Mouse (Mus musculus) bone marrow macrophage, adult 2 months (primary cell): ENCODE measurements at regions not wholly inside any gene's neighbourhood (a gene's known extent, or its start where the extent isn't known, plus 50 kb on each side); places are given as distances from the start of the nearest gene placed in this dataset.

Source experiments
- H3K27ac ChIP-seq: 2 replicates; pipeline ENCODE4 v1.5.1; 2012; ENCODE audit warnings: low read depth, low read length; ENCODE audit not compliant: insufficient read depth
- H3K4me1 ChIP-seq: 2 replicates; pipeline ENCODE4 v1.6.1; 2012; ENCODE audit warnings: low read length; ENCODE audit not compliant: control insufficient read depth, insufficient read depth
- H3K4me3 ChIP-seq: 2 replicates; pipeline ENCODE4 v1.5.1; 2012; ENCODE audit warnings: mild to moderate bottlenecking, low read length, moderate library complexity; ENCODE audit not compliant: insufficient read depth
- CTCF ChIP-seq: IDR thresholded peaks from 2 replicates; pipeline ENCODE4 v1.5.1; 2012; ENCODE audit warnings: low read depth, mild to moderate bottlenecking, low read length, moderate library complexity
- POLR2A ChIP-seq: IDR thresholded peaks from 2 replicates; pipeline ENCODE4 v1.6.1; 2012; ENCODE audit warnings: mild to moderate bottlenecking, low read depth, low read length, borderline replicate concordance

DNA sequence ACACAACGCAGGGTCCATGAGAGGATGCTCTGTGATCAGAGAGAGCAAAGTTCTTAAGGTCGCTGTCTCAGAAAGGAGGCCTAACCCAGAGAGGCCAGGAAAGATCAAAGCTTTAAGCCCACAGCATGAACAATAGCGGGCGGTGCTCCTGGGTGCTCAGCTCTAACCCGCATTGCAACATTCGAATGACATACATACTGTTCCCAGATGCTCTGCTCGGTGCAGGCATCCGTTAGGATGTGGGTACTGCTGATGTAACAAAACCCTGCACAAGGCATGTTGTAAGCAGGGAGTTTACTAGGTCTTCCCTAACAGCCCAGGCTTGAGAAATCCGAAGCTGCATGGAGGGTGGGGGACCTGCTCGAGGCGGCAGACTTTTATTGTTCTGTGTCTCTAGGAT, 164.6 kb upstream of the Jarid2 start:
- peaks cover 9% of the 10 kb centered on the region for H3K4me1 ChIP-seq
- no peak overlapping the region for H3K27ac ChIP-seq
- TF ChIP-seq CTCF, result no peak
- TF ChIP-seq POLR2A, result no peak
- no peak overlapping the region for H3K4me3 ChIP-seq

DNA sequence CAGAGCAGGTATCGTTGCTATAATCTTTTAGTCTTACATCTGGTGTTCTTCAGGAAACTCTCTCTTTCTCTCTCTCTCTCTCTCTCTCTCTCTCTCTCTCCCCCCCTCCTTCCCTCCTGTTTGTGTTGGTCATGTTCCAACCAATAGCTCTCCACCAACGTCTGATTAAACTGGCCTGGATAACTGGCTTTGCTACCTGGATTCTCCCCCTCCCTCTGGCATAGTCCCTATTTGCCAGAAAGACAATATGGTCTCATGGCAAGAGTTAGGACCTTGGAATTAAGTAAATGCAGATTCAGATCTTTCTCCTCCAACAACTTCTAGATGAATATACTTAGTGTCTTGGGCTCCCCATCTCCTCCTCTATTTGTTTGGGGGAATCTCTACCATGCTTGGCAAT, 161.6 kb upstream of the Jarid2 start:
- no peak for TF ChIP-seq POLR2A
- TF ChIP-seq CTCF, result no peak
- no peak overlapping the region for H3K27ac ChIP-seq
- peaks cover 9% of the 10 kb centered on the region for H3K4me1 ChIP-seq
- no peak overlapping the region for H3K4me3 ChIP-seq

DNA sequence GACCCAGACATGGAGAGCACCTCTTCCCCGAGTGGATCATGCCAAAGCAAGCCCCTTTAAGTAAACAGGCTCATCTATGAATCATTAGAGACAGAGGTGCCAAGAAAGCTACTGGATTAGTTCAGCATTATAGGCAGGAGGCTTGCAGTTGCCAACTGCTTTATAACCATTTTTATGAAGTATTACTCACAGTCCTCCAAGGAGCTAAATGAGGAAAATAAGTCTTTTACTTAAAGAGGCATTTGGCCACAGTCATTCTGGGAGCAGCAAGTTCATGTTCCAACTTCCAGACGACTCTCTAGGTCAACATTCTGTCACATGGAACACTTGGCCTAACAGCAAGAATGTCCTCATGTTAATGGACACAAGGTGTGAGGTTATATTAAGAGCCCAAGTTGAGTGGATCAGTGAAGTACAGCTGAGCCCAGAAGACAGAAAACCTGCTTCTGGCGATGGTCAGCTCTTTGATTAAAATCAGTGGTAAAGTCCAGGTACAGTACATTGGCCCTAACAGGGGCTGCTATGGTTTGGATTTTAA, 160.0 kb upstream of the Jarid2 start:
- peaks cover 9% of the 10 kb centered on the region for H3K4me1 ChIP-seq
- TF ChIP-seq POLR2A, result no peak
- no peak for TF ChIP-seq CTCF
- no peak overlapping the region for H3K27ac ChIP-seq
- H3K4me3 ChIP-seq, result no peak overlapping the region

DNA sequence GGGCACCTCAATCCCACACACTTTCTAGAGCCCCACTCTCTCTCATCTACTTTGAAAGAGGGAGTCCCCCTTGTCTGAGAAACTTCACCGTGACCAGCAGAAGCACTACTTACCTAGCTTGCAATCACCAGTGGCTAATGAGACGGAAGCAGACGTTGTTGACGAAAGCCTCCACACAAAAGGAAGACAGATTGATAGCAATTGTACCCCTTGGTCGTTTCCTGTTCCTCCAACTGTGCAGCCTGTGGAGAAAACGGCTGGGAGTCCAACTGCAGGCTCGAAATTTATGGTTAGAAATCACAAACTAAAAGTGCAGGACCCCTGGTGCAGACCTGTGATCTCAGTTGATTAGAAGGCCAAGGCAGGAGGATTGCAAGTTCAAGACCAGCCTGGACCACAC, 155.8 kb upstream of the Jarid2 start:
- H3K4me1 ChIP-seq, result no peaks in the 10 kb centered on the region

DNA sequence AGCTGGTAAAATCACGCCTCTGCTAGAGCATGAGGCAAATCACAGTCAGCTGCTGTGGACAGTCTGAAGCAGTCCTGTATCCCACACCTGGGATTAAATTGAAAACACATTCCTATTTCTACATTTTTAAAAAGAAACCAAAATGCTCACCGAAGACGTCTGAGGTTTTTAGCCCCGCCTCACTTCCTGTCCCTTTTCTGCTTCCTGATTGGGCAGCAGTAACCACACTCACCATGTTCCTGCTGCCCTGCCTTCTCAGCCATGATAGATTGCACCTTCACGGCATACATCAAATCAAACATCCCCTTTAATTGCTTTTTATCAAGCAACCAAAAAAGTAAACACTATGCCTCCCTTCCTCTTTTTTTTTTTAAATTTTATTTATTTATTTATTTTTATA, 150.1 kb upstream of the Jarid2 start:
- peaks cover 7% of the 10 kb centered on the region; the same call in 1 of the 2 replicates for H3K4me1 ChIP-seq
- no peak overlapping the region for H3K4me3 ChIP-seq
- TF ChIP-seq POLR2A, result no peak
- TF ChIP-seq CTCF, result no peak
- no peak overlapping the region for H3K27ac ChIP-seq

More for the DNA sequence above, 155.8 kb upstream of the Jarid2 start:
- TF ChIP-seq CTCF, result no peak
- no peak for TF ChIP-seq POLR2A
- H3K4me3 ChIP-seq, result no peak overlapping the region
- no peak overlapping the region for H3K27ac ChIP-seq

DNA sequence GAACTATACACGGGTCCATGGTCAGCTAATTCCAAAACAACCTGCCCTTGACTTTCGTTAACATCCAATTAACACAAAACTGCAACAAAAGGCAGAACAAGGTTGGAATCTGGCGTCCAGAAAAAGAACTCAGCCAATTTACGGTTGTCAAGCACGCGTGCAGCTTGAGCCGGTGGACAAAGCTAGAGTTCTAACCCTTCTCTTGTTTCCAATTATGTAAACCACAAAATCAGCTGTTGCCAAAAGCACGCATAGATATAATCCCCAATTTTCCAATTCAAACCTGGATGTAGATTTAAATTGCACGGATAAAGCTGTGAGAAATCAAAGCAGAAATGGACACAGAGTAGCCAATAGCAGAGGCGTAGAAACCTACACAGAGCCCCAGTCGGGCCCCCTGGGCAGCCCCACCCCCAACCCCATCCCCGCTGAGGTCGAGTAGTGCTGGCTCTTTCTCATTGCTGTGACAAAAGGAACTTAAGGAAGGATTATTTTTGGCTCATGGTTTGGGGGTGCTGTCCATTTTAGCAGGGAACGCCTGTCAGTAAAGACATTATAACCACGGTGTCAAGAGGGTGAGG, 149.0 kb upstream of the Jarid2 start:
- Histone ChIP-seq H3K4me1 (peaks cover 7% of the 10 kb centered on the region; the same call in 1 of the 2 replicates), H3K4me3 (no peak overlapping the region), H3K27ac (no peak overlapping the region)
- TF ChIP-seq POLR2A (no peak), CTCF (no peak)

DNA sequence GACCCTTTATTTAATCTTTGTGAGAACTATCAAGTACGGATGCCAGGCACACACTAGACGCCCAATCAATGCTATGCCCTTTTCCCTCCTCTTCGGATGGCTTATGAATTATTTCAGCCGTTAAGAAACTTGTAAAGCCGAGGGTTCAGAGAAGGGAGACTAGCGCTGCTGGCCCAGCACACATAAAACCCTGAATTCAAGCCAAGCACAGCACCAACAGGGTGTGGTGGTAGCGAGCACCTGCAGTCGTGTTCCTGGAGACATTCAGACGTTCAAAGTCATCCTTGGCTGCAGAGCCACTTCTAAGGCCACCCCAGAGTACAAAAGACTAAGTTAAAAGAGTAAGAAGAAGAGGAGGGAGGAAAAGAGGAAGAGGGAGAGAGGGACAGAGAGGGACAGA, 148.5 kb upstream of the Jarid2 start:
- TF ChIP-seq POLR2A (no peak), CTCF (no peak)
- peaks cover 7% of the 10 kb centered on the region; the same call in 1 of the 2 replicates for H3K4me1 ChIP-seq
- H3K4me3 ChIP-seq, result no peak overlapping the region
- H3K27ac ChIP-seq, result no peak overlapping the region

DNA sequence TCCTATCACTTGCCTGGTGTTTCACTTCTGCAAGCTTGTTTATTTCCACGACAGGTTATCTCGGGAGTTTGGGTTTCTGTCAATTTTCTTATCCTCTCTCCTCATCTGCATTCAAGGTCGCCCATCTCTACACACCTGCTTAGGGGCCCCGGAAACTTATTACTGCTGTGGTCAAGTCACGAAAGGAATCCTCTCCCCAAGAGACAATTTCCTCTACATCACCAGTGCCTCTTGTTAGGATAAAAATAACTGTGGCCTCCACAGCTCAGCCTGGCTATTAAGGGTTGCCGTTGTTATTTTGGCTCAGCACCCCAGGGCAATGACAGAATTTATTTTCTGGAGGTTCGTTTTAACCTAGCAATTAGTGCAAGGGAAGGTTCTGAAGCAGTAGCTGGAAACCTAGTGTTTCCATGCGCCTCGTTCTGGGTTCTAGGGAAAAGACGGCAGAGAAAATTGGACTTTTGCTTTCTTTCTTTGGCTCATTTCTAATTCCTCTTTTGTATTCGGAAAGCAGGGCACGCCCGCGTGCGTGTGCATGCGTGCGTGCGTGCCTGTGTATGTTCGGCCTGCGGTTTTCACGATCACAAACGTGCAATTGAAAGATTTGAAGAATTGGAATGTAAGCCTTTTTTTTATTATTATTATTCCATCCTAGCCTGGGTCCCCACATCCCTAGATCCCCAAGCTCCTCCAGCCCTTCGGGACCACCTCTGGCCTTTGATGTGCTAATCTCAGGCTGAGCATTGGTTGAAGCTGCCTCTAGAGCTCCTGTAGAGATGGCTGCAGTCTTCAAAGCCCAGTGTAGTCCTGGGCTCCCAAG, 147.1 kb upstream of the Jarid2 start:
- Histone ChIP-seq H3K4me1 (peaks cover 7% of the 10 kb centered on the region; the same call in 1 of the 2 replicates), H3K4me3 (peak overlapping the region; percentile 34), H3K27ac (no peak overlapping the region)
- TF ChIP-seq CTCF, result no peak
- no peak for TF ChIP-seq POLR2A

DNA sequence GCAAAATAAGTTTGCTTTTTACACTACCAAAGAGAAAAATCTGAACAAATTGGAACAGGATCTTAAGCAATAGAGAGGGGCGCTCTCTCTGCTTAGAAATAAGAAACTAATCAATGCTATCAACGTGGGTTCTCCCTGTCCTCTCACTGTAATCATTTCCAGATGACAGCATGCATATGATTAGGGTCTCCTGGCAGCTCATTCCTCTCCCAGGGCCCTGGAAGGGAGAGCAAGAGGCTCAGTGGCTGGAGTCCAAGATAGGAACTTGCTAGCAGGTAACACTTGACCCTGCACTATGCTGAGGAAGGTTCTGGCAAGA, 146.5 kb upstream of the Jarid2 start:
- TF ChIP-seq POLR2A (no peak), CTCF (no peak)
- no peak overlapping the region for H3K27ac ChIP-seq
- peaks cover 7% of the 10 kb centered on the region; the same call in 1 of the 2 replicates for H3K4me1 ChIP-seq
- no peak overlapping the region for H3K4me3 ChIP-seq

DNA sequence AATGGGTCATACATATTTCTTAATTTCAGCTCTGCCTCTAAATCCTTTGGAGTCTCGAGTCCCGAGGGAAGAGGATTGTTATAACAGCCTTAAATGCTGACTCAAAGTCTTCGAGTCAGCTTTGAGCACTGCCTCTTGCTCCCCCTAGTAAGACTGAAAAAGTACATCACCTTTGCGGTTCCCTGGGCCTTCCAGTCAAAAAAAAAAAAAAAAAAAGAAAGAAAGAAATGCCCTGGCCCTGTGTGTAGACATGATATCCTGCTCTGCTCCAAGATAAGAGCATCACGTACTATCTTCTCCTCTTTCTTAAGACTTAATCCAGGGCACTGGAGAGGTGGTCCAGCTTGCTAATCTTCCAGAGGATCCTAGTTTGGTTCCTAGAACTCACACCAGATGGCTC, 145.7 kb upstream of the Jarid2 start:
- no peak for TF ChIP-seq POLR2A
- no peak for TF ChIP-seq CTCF
- H3K4me1 ChIP-seq, result peaks cover 7% of the 10 kb centered on the region; the same call in 1 of the 2 replicates
- H3K27ac ChIP-seq, result no peak overlapping the region
- no peak overlapping the region for H3K4me3 ChIP-seq
